8 mouse cellular contexts compared by ENCODE assay signal in the genomic region with DNA sequence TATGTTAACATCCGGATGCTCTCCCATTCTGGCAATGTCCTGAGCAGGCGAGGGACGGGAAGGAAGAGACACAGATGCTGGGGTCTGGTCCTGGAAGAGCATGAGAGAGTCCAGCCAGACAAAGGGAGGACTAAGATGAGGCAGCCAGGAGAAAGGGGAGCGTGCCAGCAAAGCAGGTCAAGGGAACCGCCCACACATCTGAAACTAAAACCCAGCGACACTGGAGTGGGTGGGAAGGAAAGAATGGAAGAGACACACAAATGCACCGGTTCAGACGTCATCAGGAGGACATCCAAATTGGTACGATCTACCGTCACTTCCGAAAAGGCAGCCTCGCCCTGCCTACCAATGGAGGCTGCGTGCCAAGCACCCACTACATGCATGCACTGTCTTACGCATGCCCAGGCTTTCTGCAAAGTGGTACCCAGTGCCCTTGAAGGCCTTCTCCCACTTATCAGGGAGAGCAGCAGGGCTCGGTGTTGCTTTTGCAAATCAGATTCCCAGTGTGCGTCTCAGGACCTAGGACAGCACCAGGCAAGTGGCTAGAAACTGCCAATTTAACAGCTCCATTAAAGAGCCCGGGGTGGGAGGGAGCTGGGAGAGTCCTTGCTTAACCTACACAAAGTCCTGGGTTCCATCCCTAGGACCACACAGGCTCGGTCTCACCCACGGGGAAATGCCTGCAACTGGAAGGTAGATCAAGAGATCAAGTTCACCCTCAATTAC. TPM values are rescaled to one million over a fixed set of nuclear protein-coding genes. Genes with fewer than 3 reads are reported as not detected.
DNase-seq lines count a peak whose midpoint lies in the region; ATAC-seq lines count a peak whose summit lies in the region.

No protein-coding gene starts in this region.

- ATAC-seq in megakaryocyte-erythroid progenitor cell, adult 5-6 weeks (replicated peaks; ENCODE audit: low FRiP score, low TSS enrichment, poor library complexity, severe bottlenecking) = peak; percentile 33; the same call in 1 of the 2 replicates

- DNase-seq in gastrocnemius, adult 18-20 months (ENCODE audit: low spot score) = peak; percentile 29
- no peak for DNase-seq in gastrocnemius, postnatal 4 days (ENCODE audit: low spot score in 2 of 2)
- peak; percentile 42 for DNase-seq in ovary, postnatal 36 days (ENCODE audit: low spot score)
- DNase-seq in ovary, postnatal 10 days (ENCODE audit: low spot score) = no peak
- peak; percentile 32 for DNase-seq in gastrocnemius, postnatal 25 days
- no peak for DNase-seq in spleen, postnatal 4 days (ENCODE audit: low spot score in 2 of 2)
- DNase-seq in retina, postnatal 1 day = no peak

RNA-seq across cellular contexts. Expression of a gene that starts 7.6 kb away (rescaled TPM):
- 1 to 10 TPM; 1.7 to 3.0 TPM for total RNA-seq in gastrocnemius, adult 18-20 months (2021)
- 10 to 100 TPM; 15.8 to 17.6 TPM for total RNA-seq in gastrocnemius, postnatal 4 days (2021)
- 1 to 10 TPM; 3.6 to 4.0 TPM for total RNA-seq in gastrocnemius, postnatal 25 days (2021)
- 4.6 and 5.6 TPM in 2 replicates for total RNA-seq in megakaryocyte-erythroid progenitor cell, adult 5-6 weeks (2014; fragmentation: Nextera tagmentation)
- total RNA-seq in megakaryocyte-erythroid progenitor cell, adult 5-6 weeks (2017) = 7.0 and 8.3 TPM in 2 replicates

RNA-seq across cellular contexts. Expression of a gene that starts 15.3 kb away (rescaled TPM):
- total RNA-seq in gastrocnemius, adult 18-20 months (2021) = not detected
- total RNA-seq in gastrocnemius, postnatal 4 days (2021) = not detected
- not detected for total RNA-seq in gastrocnemius, postnatal 25 days (2021)
- total RNA-seq in megakaryocyte-erythroid progenitor cell, adult 5-6 weeks (2014; fragmentation: Nextera tagmentation) = not detected in 2 replicates
- total RNA-seq in megakaryocyte-erythroid progenitor cell, adult 5-6 weeks (2017) = not detected in 2 replicates

RNA-seq across cellular contexts. Expression of a gene that starts 36.5 kb away (rescaled TPM):
- total RNA-seq in gastrocnemius, adult 18-20 months (2021) = 10 to 100 TPM; 17.6 to 18.9 TPM
- total RNA-seq in gastrocnemius, postnatal 4 days (2021) = 10 to 100 TPM; 42.6 to 45.0 TPM
- total RNA-seq in gastrocnemius, postnatal 25 days (2021) = 10 to 100 TPM; 13.9 to 14.1 TPM
- 241 and 279 TPM in 2 replicates for total RNA-seq in megakaryocyte-erythroid progenitor cell, adult 5-6 weeks (2014; fragmentation: Nextera tagmentation)
- 113 and 125 TPM in 2 replicates for total RNA-seq in megakaryocyte-erythroid progenitor cell, adult 5-6 weeks (2017)

Comparison
In these comparisons a context has a peak if more than half of its experiments do, and no peak if none do; other contexts are left out.
1. DNase-seq: peak in gastrocnemius, adult 18-20 months (single experiment), ovary, postnatal 36 days (single experiment) and gastrocnemius, postnatal 25 days (single experiment); none in gastrocnemius, postnatal 4 days (0 of 2), ovary, postnatal 10 days (single experiment), spleen, postnatal 4 days (0 of 2) and retina, postnatal 1 day (single experiment).